Mouse (Mus musculus): ENCODE results near the gene Copz1. TPM values are rescaled to one million over a fixed set of nuclear protein-coding genes. Genes with fewer than 3 reads are reported as not detected.

The Copz1 gene
- polyA plus RNA-seq, 1 experiment from 2014 or later = 331 TPM

DNA sequence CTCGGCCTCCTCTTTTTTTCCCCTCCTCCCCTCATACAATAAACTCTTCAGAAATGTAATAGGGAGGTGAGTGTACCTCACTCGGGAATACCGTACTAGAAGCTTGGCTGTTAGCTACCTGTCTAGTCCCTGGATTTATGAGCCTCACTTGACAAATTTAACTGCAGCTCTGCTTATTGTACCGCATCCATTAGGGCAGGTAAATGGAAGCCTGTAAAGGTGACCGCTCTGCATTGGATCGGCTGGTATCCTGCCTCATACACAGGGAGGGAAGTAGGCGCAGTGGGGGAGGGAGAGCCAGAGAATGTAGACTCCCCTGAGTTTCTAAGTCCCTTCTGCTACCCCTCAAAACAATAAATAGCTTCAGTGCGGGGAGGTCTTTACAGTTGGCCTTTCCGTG, 18.3 kb downstream of the Copz1 start:
- no peak overlapping the region for H3K4me3 ChIP-seq (ENCODE audit: low read depth, low read length)
- no peak for DNase-seq (ENCODE audit: low spot score)
- no peak for ATAC-seq (replicated peaks; ENCODE audit: insufficient number of reproducible peaks, low FRiP score, low TSS enrichment, low read depth)
- H3K27me3 ChIP-seq (ENCODE audit: control insufficient read depth, insufficient read depth, low read length) = no peaks in the 10 kb centered on the region
- WGBS = 91% methylated on average over 9 of the region's 9 CpGs
- H3K27ac ChIP-seq (replicated peaks; ENCODE audit: low read depth, low read length) = no peak overlapping the region
- no peaks in the 10 kb centered on the region for H3K36me3 ChIP-seq (replicated peaks; ENCODE audit: control insufficient read depth, insufficient read depth, low read depth, low read length)
- H3K4me2 ChIP-seq (ENCODE audit: low read depth, low read length) = no peak overlapping the region
- no peaks in the 10 kb centered on the region for H3K9me3 ChIP-seq (replicated peaks; ENCODE audit: control insufficient read depth, low read length)
- H3K9ac ChIP-seq (replicated peaks; ENCODE audit: low read length) = no peak overlapping the region
- H3K4me1 ChIP-seq (ENCODE audit: control insufficient read depth, insufficient read depth, low read length) = peaks cover 4% of the 10 kb centered on the region

DNA sequence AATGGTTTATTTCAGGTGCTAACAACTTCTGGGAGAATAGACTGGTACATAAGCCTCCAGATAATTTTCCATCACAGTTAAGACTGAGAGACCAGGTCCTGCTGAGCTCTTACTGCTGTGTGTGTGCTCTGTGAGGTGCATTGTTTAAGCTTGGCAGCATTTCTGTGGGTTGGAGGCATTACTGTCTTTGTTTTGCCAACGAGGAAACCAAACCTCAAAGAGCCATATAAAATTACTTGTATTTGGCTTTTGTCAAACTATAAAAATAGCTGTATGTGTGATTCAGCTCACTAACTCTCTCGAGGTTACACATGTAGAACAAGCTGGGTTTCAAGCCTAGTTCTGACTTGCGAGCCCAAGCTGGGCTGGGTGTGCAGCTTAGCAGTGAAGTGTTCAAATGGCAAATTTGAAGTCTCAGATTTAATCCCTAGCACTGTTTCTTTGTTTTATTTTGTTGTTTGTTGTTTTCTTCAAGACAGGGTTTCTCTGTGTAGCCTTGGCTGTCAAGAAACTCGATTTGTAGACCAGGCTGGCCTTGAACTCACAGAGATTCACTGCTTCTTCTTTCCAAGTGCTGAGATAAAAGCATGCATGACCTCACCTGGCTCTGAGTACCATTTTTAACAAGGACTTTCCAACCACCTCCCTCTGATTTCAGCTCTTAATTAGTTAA, 20.3 kb downstream of the Copz1 start:
- Histone ChIP-seq H3K4me3 (ENCODE audit: low read depth, low read length) (no peak overlapping the region), H3K27ac (replicated peaks; ENCODE audit: low read depth, low read length) (no peak overlapping the region), H3K27me3 (ENCODE audit: control insufficient read depth, insufficient read depth, low read length) (no peaks in the 10 kb centered on the region), H3K9ac (replicated peaks; ENCODE audit: low read length) (no peak overlapping the region), H3K4me2 (ENCODE audit: low read depth, low read length) (no peak overlapping the region), H3K36me3 (replicated peaks; ENCODE audit: control insufficient read depth, insufficient read depth, low read depth, low read length) (no peaks in the 10 kb centered on the region), H3K4me1 (ENCODE audit: control insufficient read depth, insufficient read depth, low read length) (peaks cover 4% of the 10 kb centered on the region), H3K9me3 (replicated peaks; ENCODE audit: control insufficient read depth, low read length) (no peaks in the 10 kb centered on the region)
- DNase-seq (ENCODE audit: low spot score) (no peak), ATAC-seq (replicated peaks; ENCODE audit: insufficient number of reproducible peaks, low FRiP score, low TSS enrichment, low read depth) (no peak)
- 90% methylated on average over 4 of the region's 4 CpGs for WGBS

GRCm38 (mm10) chr15:103293375-103293774, 20.9 kb downstream of the Copz1 start:
- no peak overlapping the region for H3K4me2 ChIP-seq (ENCODE audit: low read depth, low read length)
- DNase-seq (ENCODE audit: low spot score) (no peak), ATAC-seq (replicated peaks; ENCODE audit: insufficient number of reproducible peaks, low FRiP score, low TSS enrichment, low read depth) (no peak)
- no peaks in the 10 kb centered on the region for H3K9me3 ChIP-seq (replicated peaks; ENCODE audit: control insufficient read depth, low read length)
- H3K27ac ChIP-seq (replicated peaks; ENCODE audit: low read depth, low read length) = no peak overlapping the region
- no peak overlapping the region for H3K4me3 ChIP-seq (ENCODE audit: low read depth, low read length)
- H3K4me1 ChIP-seq (ENCODE audit: control insufficient read depth, insufficient read depth, low read length) = peaks cover 4% of the 10 kb centered on the region
- H3K9ac ChIP-seq (replicated peaks; ENCODE audit: low read length) = no peak overlapping the region
- no peaks in the 10 kb centered on the region for H3K36me3 ChIP-seq (replicated peaks; ENCODE audit: control insufficient read depth, insufficient read depth, low read depth, low read length)
- no peaks in the 10 kb centered on the region for H3K27me3 ChIP-seq (ENCODE audit: control insufficient read depth, insufficient read depth, low read length)
- WGBS = 93% methylated on average over 2 of the region's 2 CpGs

- DNase-seq (ENCODE audit: low spot score) = peak; percentile 60
- Histone ChIP-seq H3K9ac (replicated peaks; ENCODE audit: low read length) (no peak overlapping the region), H3K27me3 (ENCODE audit: control insufficient read depth, insufficient read depth, low read length) (no peaks in the 10 kb centered on the region), H3K27ac (replicated peaks; ENCODE audit: low read depth, low read length) (no peak overlapping the region), H3K36me3 (replicated peaks; ENCODE audit: control insufficient read depth, insufficient read depth, low read depth, low read length) (no peaks in the 10 kb centered on the region), H3K4me3 (ENCODE audit: low read depth, low read length) (no peak overlapping the region), H3K4me1 (ENCODE audit: control insufficient read depth, insufficient read depth, low read length) (peaks cover 11% of the 10 kb centered on the region), H3K4me2 (ENCODE audit: low read depth, low read length) (no peak overlapping the region), H3K9me3 (replicated peaks; ENCODE audit: control insufficient read depth, low read length) (no peaks in the 10 kb centered on the region)
- no peak for ATAC-seq (replicated peaks; ENCODE audit: insufficient number of reproducible peaks, low FRiP score, low TSS enrichment, low read depth)
- WGBS = 28% methylated on average over 2 of the region's 2 CpGs
Measured at GRCm38 (mm10) chr15:103294649-103295048, 22.1 kb downstream of the Copz1 start.

DNA sequence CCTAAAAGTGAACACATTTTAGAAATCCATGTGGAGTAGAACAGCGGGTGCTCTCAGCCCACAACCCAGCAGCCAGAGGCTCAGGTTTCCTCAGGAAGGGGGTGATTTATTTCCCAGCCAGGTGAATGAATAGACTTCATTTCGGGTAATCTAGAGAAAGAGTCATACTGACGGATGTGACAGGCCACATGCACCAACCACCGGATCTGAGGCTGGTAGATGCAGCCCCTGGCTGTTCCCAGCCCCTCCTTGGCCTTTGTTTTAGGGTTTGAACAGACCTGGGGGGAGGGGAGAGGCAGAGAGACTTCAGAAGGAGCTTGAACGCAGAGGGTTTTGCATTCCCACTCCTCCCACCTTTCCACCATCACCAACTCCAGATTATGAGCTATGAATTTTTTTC, 23.3 kb downstream of the Copz1 start:
- WGBS = 4% methylated on average over 5 of the region's 5 CpGs
- Histone ChIP-seq H3K4me3 (ENCODE audit: low read depth, low read length) (no peak overlapping the region), H3K4me1 (ENCODE audit: control insufficient read depth, insufficient read depth, low read length) (peaks cover 13% of the 10 kb centered on the region), H3K36me3 (replicated peaks; ENCODE audit: control insufficient read depth, insufficient read depth, low read depth, low read length) (no peaks in the 10 kb centered on the region), H3K4me2 (ENCODE audit: low read depth, low read length) (no peak overlapping the region), H3K9me3 (replicated peaks; ENCODE audit: control insufficient read depth, low read length) (no peaks in the 10 kb centered on the region), H3K27me3 (ENCODE audit: control insufficient read depth, insufficient read depth, low read length) (no peaks in the 10 kb centered on the region), H3K27ac (replicated peaks; ENCODE audit: low read depth, low read length) (peak overlapping the region; percentile 53), H3K9ac (replicated peaks; ENCODE audit: low read length) (0 out of 2 replicates have a peak overlapping the region, but pooled peaks have one; percentile 11)
- ATAC-seq (replicated peaks; ENCODE audit: insufficient number of reproducible peaks, low FRiP score, low TSS enrichment, low read depth) (peak; percentile 54; the same call in 1 of the 2 replicates), DNase-seq (ENCODE audit: low spot score) (peak; percentile 68)

- Histone ChIP-seq H3K9ac (replicated peaks; ENCODE audit: low read length) (no peak overlapping the region), H3K36me3 (replicated peaks; ENCODE audit: control insufficient read depth, insufficient read depth, low read depth, low read length) (no peaks in the 10 kb centered on the region), H3K27ac (replicated peaks; ENCODE audit: low read depth, low read length) (no peak overlapping the region), H3K4me3 (ENCODE audit: low read depth, low read length) (no peak overlapping the region), H3K27me3 (ENCODE audit: control insufficient read depth, insufficient read depth, low read length) (no peaks in the 10 kb centered on the region), H3K9me3 (replicated peaks; ENCODE audit: control insufficient read depth, low read length) (no peaks in the 10 kb centered on the region), H3K4me1 (ENCODE audit: control insufficient read depth, insufficient read depth, low read length) (peaks cover 22% of the 10 kb centered on the region), H3K4me2 (ENCODE audit: low read depth, low read length) (no peak overlapping the region)
- ATAC-seq (replicated peaks; ENCODE audit: insufficient number of reproducible peaks, low FRiP score, low TSS enrichment, low read depth) = no peak
- DNase-seq (ENCODE audit: low spot score) = no peak
- WGBS = 60% methylated on average over 6 of the region's 6 CpGs
Measured at GRCm38 (mm10) chr15:103297313-103297712, 24.8 kb downstream of the Copz1 start.

DNA sequence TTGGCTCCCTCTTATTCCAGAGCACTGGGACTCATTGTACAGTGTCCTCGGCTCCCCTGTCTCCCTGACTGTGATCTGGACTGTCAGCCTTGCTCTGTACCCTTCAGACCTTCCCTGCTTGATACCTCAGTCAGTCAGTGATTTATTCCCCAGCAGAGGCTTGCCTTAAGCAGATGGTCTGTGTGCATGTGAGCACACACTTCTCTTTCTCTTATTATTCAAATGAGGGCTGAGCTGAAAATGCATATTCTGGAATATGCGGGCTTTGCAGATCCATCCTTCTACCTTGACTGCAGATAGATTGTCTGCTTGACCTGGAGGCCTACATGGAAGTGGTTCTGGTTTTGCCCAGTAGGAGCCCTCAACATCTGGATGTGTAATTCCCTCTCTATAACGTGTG, 25.5 kb downstream of the Copz1 start:
- no peaks in the 10 kb centered on the region for H3K9me3 ChIP-seq (replicated peaks; ENCODE audit: control insufficient read depth, low read length)
- WGBS = 70% methylated on average over 3 of the region's 3 CpGs
- ATAC-seq (replicated peaks; ENCODE audit: insufficient number of reproducible peaks, low FRiP score, low TSS enrichment, low read depth) (no peak), DNase-seq (ENCODE audit: low spot score) (no peak)
- no peak overlapping the region for H3K9ac ChIP-seq (replicated peaks; ENCODE audit: low read length)
- no peaks in the 10 kb centered on the region for H3K36me3 ChIP-seq (replicated peaks; ENCODE audit: control insufficient read depth, insufficient read depth, low read depth, low read length)
- H3K4me2 ChIP-seq (ENCODE audit: low read depth, low read length) = no peak overlapping the region
- peak overlapping the region; percentile 49 for H3K27ac ChIP-seq (replicated peaks; ENCODE audit: low read depth, low read length)
- peaks cover 25% of the 10 kb centered on the region for H3K4me1 ChIP-seq (ENCODE audit: control insufficient read depth, insufficient read depth, low read length)
- H3K27me3 ChIP-seq (ENCODE audit: control insufficient read depth, insufficient read depth, low read length) = no peaks in the 10 kb centered on the region
- H3K4me3 ChIP-seq (ENCODE audit: low read depth, low read length) = no peak overlapping the region

- H3K36me3 ChIP-seq (replicated peaks; ENCODE audit: control insufficient read depth, insufficient read depth, low read depth, low read length) = no peaks in the 10 kb centered on the region
- no peaks in the 10 kb centered on the region for H3K9me3 ChIP-seq (replicated peaks; ENCODE audit: control insufficient read depth, low read length)
- peak overlapping the region; percentile 5; the same call in 1 of the 2 replicates for H3K9ac ChIP-seq (replicated peaks; ENCODE audit: low read length)
- no peak overlapping the region for H3K4me3 ChIP-seq (ENCODE audit: low read depth, low read length)
- peaks cover 30% of the 10 kb centered on the region for H3K4me1 ChIP-seq (ENCODE audit: control insufficient read depth, insufficient read depth, low read length)
- peak overlapping the region; percentile 90 for H3K27ac ChIP-seq (replicated peaks; ENCODE audit: low read depth, low read length)
- H3K27me3 ChIP-seq (ENCODE audit: control insufficient read depth, insufficient read depth, low read length) = no peaks in the 10 kb centered on the region
- H3K4me2 ChIP-seq (ENCODE audit: low read depth, low read length) = no peak overlapping the region
- DNase-seq (ENCODE audit: low spot score) (no peak), ATAC-seq (replicated peaks; ENCODE audit: insufficient number of reproducible peaks, low FRiP score, low TSS enrichment, low read depth) (no peak)
- 76% methylated on average over 5 of the region's 5 CpGs for whole genome bisulfite sequencing
Measured at GRCm38 (mm10) chr15:103298861-103299616, 26.5 kb downstream of the Copz1 start.

Measured in embryonic facial prominence, embryonic 11.5 days (tissue).